Mouse (Mus musculus) thymus, postnatal 4 days (tissue): ENCODE measurements at regions not wholly inside any gene's neighbourhood (a gene's known extent, or its start where the extent isn't known, plus 50 kb on each side); places are given as distances from the start of the nearest gene placed in this dataset.

Experiments
- DNase-seq: peaks from one replicate; pipeline ENCODE4 v3.0.0; 2021

- DNase-seq: peak; percentile 59
Observed at GRCm38 (mm10) chr9:32815473-32815872, 179.5 kb downstream of the Ets1 start.

- peak; percentile 37 for DNase-seq
Observed at GRCm38 (mm10) chr9:32816649-32817425, 180.8 kb downstream of the Ets1 start.

- no peak for DNase-seq
Observed at GRCm38 (mm10) chr9:32817442-32818358, 181.7 kb downstream of the Ets1 start.

- no peak for DNase-seq
Observed at GRCm38 (mm10) chr9:32823439-32824133, 187.6 kb downstream of the Ets1 start.

GRCm38 (mm10) chr9:32824134-32824531 is 188.1 kb downstream of the Ets1 start:
- no peak for DNase-seq

GRCm38 (mm10) chr9:32830268-32830891 is 194.4 kb downstream of the Ets1 start:
- DNase-seq: no peak

- DNase-seq: no peak
Observed at GRCm38 (mm10) chr9:32833373-32833772, 197.4 kb downstream of the Ets1 start.

- DNase-seq: no peak
Observed at GRCm38 (mm10) chr9:32834751-32835625, 199.0 kb downstream of the Ets1 start.

- no peak for DNase-seq
Observed at GRCm38 (mm10) chr9:32835626-32835971, 199.6 kb downstream of the Ets1 start.

GRCm38 (mm10) chr9:32836371-32836770 is 200.3 kb downstream of the Ets1 start:
- DNase-seq: no peak

- DNase-seq: no peak
Observed at GRCm38 (mm10) chr9:32847361-32847760, 211.3 kb downstream of the Ets1 start.

- no peak for DNase-seq
Observed at GRCm38 (mm10) chr9:32852282-32852681, 216.3 kb downstream of the Ets1 start.

GRCm38 (mm10) chr9:32863286-32863685 is 227.3 kb downstream of the Ets1 start:
- no peak for DNase-seq

- no peak for DNase-seq
Observed at GRCm38 (mm10) chr9:32868936-32869335, 232.9 kb downstream of the Ets1 start.

- DNase-seq: no peak
Observed at GRCm38 (mm10) chr9:32874306-32874875, 238.4 kb downstream of the Ets1 start.

GRCm38 (mm10) chr9:32882819-32883587 is 247.0 kb downstream of the Ets1 start:
- DNase-seq: no peak

GRCm38 (mm10) chr9:32886008-32886650 is 250.1 kb downstream of the Ets1 start:
- DNase-seq: no peak

- DNase-seq: no peak
Observed at GRCm38 (mm10) chr9:32899801-32900200, 263.8 kb downstream of the Ets1 start.

- DNase-seq: no peak
Observed at GRCm38 (mm10) chr9:32901287-32901686, 265.3 kb downstream of the Ets1 start.

- DNase-seq: no peak
Observed at GRCm38 (mm10) chr9:32906233-32906872, 270.3 kb downstream of the Ets1 start.
